Mouse (Mus musculus): ENCODE measurements at regions not wholly inside any gene's neighbourhood (a gene's known extent, or its start where the extent isn't known, plus 50 kb on each side); places are given as distances from the start of the nearest gene placed in this dataset.
"Not testable (repeated sequence)": the region's sequence is repeated elsewhere in the genome, so short reads cannot be mapped to it uniquely, and the experiment has no call there.

GRCm38 (mm10) chrX:75734628-75735302 lies 140.2 kb downstream of the Pls3 start:
- DNase-seq (ENCODE audit: low read depth): not testable (repeated sequence)

GRCm38 (mm10) chrX:75733651-75734050 lies 141.3 kb downstream of the Pls3 start:
- not testable (repeated sequence) for DNase-seq (ENCODE audit: low read depth)

- not testable (repeated sequence) for DNase-seq (ENCODE audit: low read depth)
Measured at GRCm38 (mm10) chrX:75729791-75730190, 145.2 kb downstream of the Pls3 start.

GRCm38 (mm10) chrX:75728507-75728906 lies 146.5 kb downstream of the Pls3 start:
- no peak for DNase-seq (ENCODE audit: low read depth)

GRCm38 (mm10) chrX:75723542-75723941 lies 145.5 kb upstream of the Rab39b start:
- DNase-seq (ENCODE audit: low read depth): not testable (repeated sequence)

GRCm38 (mm10) chrX:75699949-75700348 lies 121.9 kb upstream of the Rab39b start:
- DNase-seq (ENCODE audit: low read depth): no peak

GRCm38 (mm10) chrX:75675271-75675670 lies 97.2 kb upstream of the Rab39b start:
- DNase-seq (ENCODE audit: low read depth): not testable (repeated sequence)

GRCm38 (mm10) chrX:75673920-75674665 lies 96.1 kb upstream of the Rab39b start:
- peak; percentile 99 for DNase-seq (ENCODE audit: low read depth)

GRCm38 (mm10) chrX:75673586-75673919 lies 95.5 kb upstream of the Rab39b start:
- no peak for DNase-seq (ENCODE audit: low read depth)

- DNase-seq (ENCODE audit: low read depth): no peak
Measured at GRCm38 (mm10) chrX:75672976-75673375, 94.9 kb upstream of the Rab39b start.

GRCm38 (mm10) chrX:75667636-75668035 lies 89.6 kb upstream of the Rab39b start:
- DNase-seq (ENCODE audit: low read depth): no peak

- no peak for DNase-seq (ENCODE audit: low read depth)
Measured at GRCm38 (mm10) chrX:75643402-75643801, 65.4 kb upstream of the Rab39b start.

All from fibroblast of lung, adult 2 months (primary cell).